Mouse (Mus musculus): ENCODE measurements around the gene Mrtfa.

GRCm38 (mm10) chr15:81202462-81202861, 11.9 kb upstream of the Mrtfa start:
- TF ChIP-seq POLR2A (IDR thresholded peaks at IDR 0.05; ENCODE audit: borderline replicate concordance, control insufficient read depth, low read depth, low read length), result no peak
- no peak for TF ChIP-seq CTCF (IDR thresholded peaks at IDR 0.05; ENCODE audit: control insufficient read depth, insufficient read depth, low read length)
